Mouse (Mus musculus) liver, embryonic 14.5 days (tissue): ENCODE data around the gene Gpr85. TPM values are rescaled to one million over a fixed set of nuclear protein-coding genes. Genes with fewer than 3 reads are reported as not detected.

Experiments used
- ATAC-seq: fragments of 200-750 bp; cut with Nextera tagmentation; 2 replicates; pipeline ENCODE4 v1.8.0; 2017; ENCODE audit warnings: moderate number of reproducible peaks, mild to moderate bottlenecking, moderate library complexity; ENCODE audit not compliant: insufficient read depth
- DNase-seq, 3 experiments: peaks; one replicate each; pipeline ENCODE4 v3.0.0-alpha.2; 2012 to 2013; ENCODE audit warnings: low read depth in 3 of 3, low spot score in 3 of 3
- H3K27ac ChIP-seq: fragments of 300-500 bp; sonication (generic); 2 replicates; pipeline ENCODE4 v1.5.1; 2014; ENCODE audit warnings: moderate library complexity, mild to moderate bottlenecking, control low read depth, inconsistent platforms
- H3K27me3 ChIP-seq: fragments of 300-500 bp; sonication (generic); 2 replicates; pipeline ENCODE4 v1.6.1; 2014; ENCODE audit warnings: mild to moderate bottlenecking, low read length, moderate library complexity; ENCODE audit not compliant: control insufficient read depth, insufficient read depth
- H3K36me3 ChIP-seq: fragments of 300-500 bp; sonication (generic); replicated peaks from 2 replicates; pipeline ENCODE4 v1.6.1; 2014; ENCODE audit warnings: low read depth; ENCODE audit not compliant: control insufficient read depth, insufficient read depth
- H3K4me1 ChIP-seq, 2 experiments: fragments of 200-500 bp in 1 of 2; fragments of 300-500 bp in 1 of 2; sonication (generic) in 1 of 2; replicated peaks; 2 replicates each; pipeline ENCODE4 v1.6.1; 2012 to 2014; ENCODE audit warnings: antibody characterized with exemption in 1 of 2, inconsistent platforms in 1 of 2, low read length in 1 of 2; ENCODE audit not compliant: control insufficient read depth in 2 of 2, insufficient read depth in 2 of 2
- H3K4me2 ChIP-seq: fragments of 300-500 bp; sonication (generic); 2 replicates; pipeline ENCODE4 v1.6.1; 2014; ENCODE audit warnings: low read depth, mild to moderate bottlenecking, control low read depth, moderate library complexity
- H3K4me3 ChIP-seq, 2 experiments: fragments of 200-500 bp in 1 of 2; fragments of 300-500 bp in 1 of 2; sonication (generic) in 1 of 2; 2 replicates each; pipeline ENCODE4 v1.5.1; 2012 to 2014; ENCODE audit warnings: low read depth in 2 of 2, low read length in 2 of 2, mild to moderate bottlenecking in 2 of 2, control low read depth in 1 of 2, inconsistent platforms in 1 of 2, moderate library complexity in 1 of 2; ENCODE audit not compliant: insufficient read depth in 1 of 2
- H3K9ac ChIP-seq: fragments of 300-500 bp; sonication (generic); replicated peaks from 2 replicates; pipeline ENCODE4 v1.6.1; 2014; ENCODE audit warnings: mild to moderate bottlenecking, control low read depth, moderate library complexity
- H3K9me3 ChIP-seq: fragments of 300-500 bp; sonication (generic); 2 replicates; pipeline ENCODE4 v1.6.1; 2016; ENCODE audit warnings: low read length, mixed read lengths; ENCODE audit not compliant: control insufficient read depth
- CTCF ChIP-seq: IDR thresholded peaks from 2 replicates; pipeline ENCODE4 v1.5.1; 2016; ENCODE audit warnings: antibody characterized with exemption, low read depth, control low read depth
- EP300 ChIP-seq: IDR thresholded peaks from 2 replicates; pipeline ENCODE4 v1.6.1; 2016; ENCODE audit warnings: antibody characterized with exemption, low read depth
- WGBS: fragments of 180-500 bp; shearing (Covaris S2); extraction: QIAGEN DNeasy Blood & Tissue Kit; methylation state at CpG from one replicate; pipeline ENCODE4 v1.1.7; 2014; ENCODE audit not compliant: insufficient replicate concordance; 5-methylcytosine and 5-hydroxymethylcytosine counted together
- polyA plus RNA-seq, 2 experiments: library from polyadenylated mRNA; depleted of rRNA in 1 of 2; stranded (reverse) in 1 of 2; unstranded in 1 of 2; fragments of >200 nt; fragmentation: Nextera tagmentation in 1 of 2; extraction: Ambion mirVana in 1 of 2; gene quantifications; 2 replicates each; pipeline versions ENCODE4 v1.2.1 to v1.2.3; 2012 to 2014

The Gpr85 gene
- polyA plus RNA-seq, 2 experiments = 0.11 to 0.13 TPM

DNA sequence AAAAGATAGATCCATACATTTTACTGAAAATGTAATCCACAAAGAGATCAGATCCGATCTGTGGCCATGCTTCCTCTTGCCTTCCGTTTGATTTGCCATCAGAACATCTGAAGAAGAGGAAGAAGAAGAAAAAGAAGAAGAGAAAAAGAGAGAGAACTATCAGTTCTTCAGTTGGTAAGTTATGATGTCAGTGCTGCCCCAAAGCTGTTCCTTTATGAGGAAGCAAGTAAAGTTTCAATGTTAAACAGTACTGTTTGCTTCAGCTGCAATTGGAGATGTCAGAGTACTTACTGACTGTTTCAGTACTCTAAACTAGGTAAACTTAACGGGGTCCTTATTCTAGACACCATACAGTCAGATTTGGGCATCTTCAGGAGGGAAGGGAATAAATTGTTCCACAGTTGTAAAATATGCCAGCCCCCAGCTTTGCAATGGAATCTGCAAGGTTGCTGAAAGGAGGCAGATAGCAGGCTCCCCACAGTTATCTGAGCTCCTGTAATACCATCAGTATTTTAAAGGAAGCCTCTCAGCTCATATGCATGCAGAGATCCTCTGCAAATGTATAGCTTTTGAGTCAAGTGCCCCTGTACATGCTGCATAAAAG lies 2.7 kb downstream of the Gpr85 start:
- no peak overlapping the region for H3K9ac ChIP-seq
- H3K27me3 ChIP-seq = peaks cover 7% of the 10 kb centered on the region
- ATAC-seq = no peak
- TF ChIP-seq EP300 (no peak), CTCF (no peak)
- peaks cover 0 to 3% of the 10 kb centered on the region in 2 experiments; a peak in 1 of 4 replicates for H3K4me1 ChIP-seq
- 37% methylated on average over 3 of the region's 3 CpGs for WGBS
- H3K4me3 ChIP-seq = no peak overlapping the region
- H3K27ac ChIP-seq = no peak overlapping the region
- no peak for DNase-seq
- no peaks in the 10 kb centered on the region for H3K36me3 ChIP-seq
- no peak overlapping the region for H3K4me2 ChIP-seq
- no peaks in the 10 kb centered on the region for H3K9me3 ChIP-seq

DNA sequence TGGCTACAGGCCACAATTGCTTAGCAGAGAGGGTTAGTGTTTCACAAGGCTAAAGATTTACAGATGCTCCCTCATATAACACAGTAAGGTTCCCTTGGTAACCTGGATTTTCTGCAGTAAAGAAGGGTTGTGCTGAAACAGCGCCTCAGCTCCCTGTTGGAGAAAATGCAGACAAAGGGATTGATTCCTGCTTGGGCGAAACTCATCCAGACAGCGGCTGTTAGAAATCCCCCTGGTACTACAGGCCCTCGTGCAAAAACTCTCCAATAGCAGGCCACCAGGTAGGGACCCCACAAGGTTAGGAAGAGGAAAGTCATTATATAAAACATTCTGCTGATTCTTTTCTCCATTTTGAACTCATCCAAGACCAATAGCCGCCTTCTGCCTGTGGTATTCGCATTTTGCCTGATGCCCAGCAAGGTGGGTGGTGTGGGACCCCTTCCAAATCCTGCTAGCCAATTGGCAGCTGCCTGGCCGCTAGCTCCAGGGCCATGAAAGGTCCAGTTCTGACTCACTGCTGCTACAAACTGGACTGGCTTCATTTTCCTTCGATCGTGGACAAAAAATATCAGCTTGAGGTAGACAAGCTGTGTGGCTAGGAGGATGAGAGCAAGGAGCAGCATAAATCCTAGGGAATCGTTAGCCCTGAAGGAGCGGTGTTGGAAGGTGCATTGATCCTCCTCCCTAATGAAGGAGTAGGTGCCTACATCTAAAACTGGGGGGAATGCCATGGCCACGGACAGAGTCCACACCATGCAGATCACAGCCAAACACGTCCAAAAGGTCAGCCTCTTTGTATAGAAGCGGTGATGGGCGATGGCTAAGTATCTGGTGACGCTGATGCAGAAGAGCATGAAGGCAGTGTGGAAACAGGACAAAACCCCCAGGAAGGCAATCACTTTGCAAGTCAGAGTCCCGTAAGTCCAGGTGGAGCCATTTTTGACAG lies 3.7 kb downstream of the Gpr85 start:
- H3K9ac ChIP-seq = no peak overlapping the region
- WGBS = 56% methylated on average over 17 of the region's 17 CpGs
- peaks cover 0 to 3% of the 10 kb centered on the region in 2 experiments; a peak in 1 of 4 replicates for H3K4me1 ChIP-seq
- TF ChIP-seq CTCF = no peak
- TF ChIP-seq EP300 = no peak
- peaks cover 7% of the 10 kb centered on the region for H3K27me3 ChIP-seq
- H3K4me3 ChIP-seq = no peak overlapping the region
- H3K27ac ChIP-seq = no peak overlapping the region
- DNase-seq (no peak), ATAC-seq (no peak)
- no peaks in the 10 kb centered on the region for H3K36me3 ChIP-seq
- no peaks in the 10 kb centered on the region for H3K9me3 ChIP-seq
- H3K4me2 ChIP-seq = no peak overlapping the region

DNA sequence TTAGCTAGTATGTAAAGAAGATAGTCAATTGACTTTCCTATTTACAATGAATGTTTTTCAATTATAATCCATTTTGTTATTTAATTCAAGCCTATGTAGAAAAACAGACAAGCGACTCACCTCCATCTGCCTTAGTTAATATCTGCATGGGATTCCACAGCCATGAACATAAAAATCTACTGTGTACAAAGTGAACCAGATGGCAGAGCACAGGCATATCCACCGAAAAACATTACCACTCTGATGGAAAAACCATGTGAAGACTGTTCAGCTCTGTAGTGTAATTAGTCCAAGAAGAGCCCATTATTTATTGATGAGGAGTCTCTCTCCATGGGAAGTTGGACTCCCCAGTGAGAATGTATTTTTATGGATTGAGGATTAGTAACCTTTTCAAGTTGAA lies 7.0 kb downstream of the Gpr85 start:
- no peak for ATAC-seq
- no peak overlapping the region for H3K27ac ChIP-seq

DNA sequence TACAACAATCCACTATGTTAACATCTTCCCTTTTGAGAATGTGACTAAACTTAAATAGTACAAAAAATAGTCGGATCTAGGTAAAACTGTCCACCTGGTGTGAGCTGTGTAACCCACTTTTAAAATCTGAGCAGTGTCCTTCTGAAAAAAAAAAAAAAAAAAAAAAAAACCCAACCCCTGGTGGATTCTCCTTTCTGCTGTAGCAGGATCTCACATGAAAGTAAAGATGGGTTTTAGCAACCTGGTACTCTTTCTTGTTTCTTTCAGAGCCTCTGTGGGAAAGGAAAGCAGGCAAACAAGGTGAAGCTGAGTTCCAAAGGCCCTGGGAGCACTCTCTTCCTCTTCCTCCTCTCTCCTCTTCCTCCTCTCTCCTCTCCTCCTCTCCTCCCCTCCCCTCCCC lies 10.9 kb downstream of the Gpr85 start:
- Histone ChIP-seq H3K36me3 (no peaks in the 10 kb centered on the region), H3K27me3 (no peaks in the 10 kb centered on the region), H3K9me3 (no peaks in the 10 kb centered on the region), H3K4me3 (no peak overlapping the region), H3K4me1 (no peaks in the 10 kb centered on the region), H3K4me2 (no peak overlapping the region), H3K9ac (no peak overlapping the region), H3K27ac (no peak overlapping the region)
- WGBS = 40% methylated on average over 1 of the region's 1 CpGs
- ATAC-seq (no peak), DNase-seq (no peak)
- TF ChIP-seq CTCF (no peak), EP300 (no peak)

More for the DNA sequence above, 7.0 kb downstream of the Gpr85 start:
- Histone ChIP-seq H3K9ac (no peak overlapping the region), H3K4me2 (no peak overlapping the region), H3K9me3 (no peaks in the 10 kb centered on the region), H3K4me3 (no peak overlapping the region), H3K36me3 (no peaks in the 10 kb centered on the region), H3K4me1 (no peaks in the 10 kb centered on the region), H3K27me3 (peaks cover 1% of the 10 kb centered on the region; the same call in 1 of the 2 replicates)
- TF ChIP-seq CTCF = no peak
- 46% methylated on average over 2 of the region's 2 CpGs for WGBS
- DNase-seq = no peak

DNA sequence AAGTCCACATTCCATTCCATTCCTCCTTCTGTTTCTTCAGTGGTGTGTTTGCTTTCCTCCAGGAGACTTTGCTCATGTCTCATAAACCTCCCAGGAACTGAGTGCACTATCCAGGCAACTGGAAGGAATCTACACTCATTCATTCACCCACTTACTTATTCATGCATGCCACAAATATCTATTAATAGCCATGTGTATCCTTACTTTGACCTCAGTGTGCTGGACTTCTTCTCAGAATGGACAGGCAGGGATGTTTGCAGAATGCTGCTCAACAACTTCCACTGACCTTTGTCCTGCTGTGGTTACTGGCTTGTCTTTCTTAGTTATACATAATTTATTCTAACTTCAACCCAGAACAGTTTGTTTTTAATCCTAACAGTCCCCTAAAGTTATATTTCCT lies 23.1 kb downstream of the Gpr85 start:
- TF ChIP-seq EP300 = no peak
- TF ChIP-seq CTCF = no peak
- DNase-seq (no peak), ATAC-seq (no peak)
- Histone ChIP-seq H3K4me3 (no peak overlapping the region), H3K9me3 (no peaks in the 10 kb centered on the region), H3K27me3 (no peaks in the 10 kb centered on the region), H3K36me3 (no peaks in the 10 kb centered on the region), H3K27ac (no peak overlapping the region), H3K4me1 (no peaks in the 10 kb centered on the region), H3K4me2 (no peak overlapping the region), H3K9ac (no peak overlapping the region)
